Mouse (Mus musculus) C2C12 (cell line): ENCODE measurements around the gene Ufsp2. TPM values are rescaled to one million over a fixed set of nuclear protein-coding genes. Genes with fewer than 3 reads are reported as not detected.
A peak's percentile ranks its signal among the peaks of the same experiment; 100 is the strongest.

Experiments
- H3K27me3 ChIP-seq: one replicate; pipeline ENCODE4 v1.6.1; 2011; ENCODE audit not compliant: control insufficient read depth, insufficient read depth, insufficient read length
- H3K36me3 ChIP-seq: one replicate; pipeline ENCODE4 v1.6.1; 2011; ENCODE audit not compliant: control insufficient read depth, insufficient read depth
- H3K4me3 ChIP-seq: one replicate; pipeline ENCODE4 v1.5.1; 2011; ENCODE audit warnings: mild to moderate bottlenecking, control low read depth; ENCODE audit not compliant: poor library complexity, insufficient read depth, severe bottlenecking
- H3K79me2 ChIP-seq: one replicate; pipeline ENCODE4 v1.6.1; 2011; ENCODE audit not compliant: control insufficient read depth, insufficient read depth
- H3K79me3 ChIP-seq: one replicate; pipeline ENCODE4 v1.6.1; 2011; ENCODE audit warnings: low read depth, control low read depth
- H3ac ChIP-seq: one replicate; pipeline ENCODE3; 2011; ENCODE audit warnings: low read depth; ENCODE audit not compliant: control insufficient read depth, insufficient read length
- CEBPB ChIP-seq: IDR thresholded peaks from one replicate; pipeline ENCODE4 v1.6.1; 2011; ENCODE audit warnings: low read depth, mild to moderate bottlenecking, control low read depth, moderate library complexity
- CTCF ChIP-seq: IDR thresholded peaks from one replicate; pipeline ENCODE4 v1.5.1; 2011; ENCODE audit not compliant: control insufficient read depth, insufficient read depth, insufficient read length
- FOSL1 ChIP-seq: IDR thresholded peaks from one replicate; pipeline ENCODE4 v1.8.0; 2011; ENCODE audit warnings: mild to moderate bottlenecking, low read length; ENCODE audit not compliant: poor library complexity, insufficient read depth, severe bottlenecking
- MAX ChIP-seq: IDR thresholded peaks from one replicate; pipeline ENCODE4 v1.6.1; 2011; ENCODE audit warnings: mild to moderate bottlenecking, control low read depth
- MYOD1 ChIP-seq: IDR thresholded peaks from one replicate; pipeline ENCODE4 v1.6.1; 2011; ENCODE audit warnings: low read depth; ENCODE audit not compliant: control insufficient read depth, insufficient read length
- MYOG ChIP-seq: IDR thresholded peaks from one replicate; pipeline ENCODE4 v1.6.1; 2011; ENCODE audit not compliant: control insufficient read depth, insufficient read length; ENCODE audit errors: extremely low read depth
- USF1 ChIP-seq: IDR thresholded peaks from one replicate; pipeline ENCODE4 v1.6.1; 2011; ENCODE audit warnings: low read depth, mild to moderate bottlenecking, control low read depth, moderate library complexity
- polyA plus RNA-seq: library from polyadenylated mRNA; unstranded; fragments of >200 nt; fragmentation: generic; extraction: Trizol; gene quantifications from one replicate; pipeline ENCODE4 v1.2.1, GENCODE M21; 2012; ENCODE audit warnings: missing spikeins

The Ufsp2 gene
- polyA plus RNA-seq, 1 experiment = 19.1 TPM

GRCm38 (mm10) chr8:45995576-45995975 lies 20.2 kb downstream of the Ufsp2 start:
- Histone ChIP-seq H3K36me3 (peaks cover 56% of the 10 kb centered on the region), H3ac (no peak overlapping the region), H3K4me3 (no peak overlapping the region), H3K27me3 (no peaks in the 10 kb centered on the region), H3K79me3 (no peaks in the 10 kb centered on the region), H3K79me2 (no peaks in the 10 kb centered on the region)
- TF ChIP-seq MYOG (no peak), CTCF (no peak), USF1 (no peak), CEBPB (no peak), MYOD1 (no peak), FOSL1 (no peak), MAX (no peak)

GRCm38 (mm10) chr8:45998228-45998627 lies 22.9 kb downstream of the Ufsp2 start:
- TF ChIP-seq CEBPB (no peak), MAX (no peak), MYOD1 (no peak), CTCF (no peak), USF1 (no peak), FOSL1 (no peak), MYOG (no peak)
- no peak overlapping the region for H3K4me3 ChIP-seq
- peaks cover 38% of the 10 kb centered on the region for H3K36me3 ChIP-seq
- H3ac ChIP-seq = no peak overlapping the region
- H3K79me2 ChIP-seq = no peaks in the 10 kb centered on the region
- no peaks in the 10 kb centered on the region for H3K27me3 ChIP-seq
- H3K79me3 ChIP-seq = no peaks in the 10 kb centered on the region

GRCm38 (mm10) chr8:45999138-45999783 lies 23.9 kb downstream of the Ufsp2 start, which contains the start of gene Lrp2bp:
Lrp2bp (plus strand) TSS chr8:45999303.
- TF ChIP-seq MYOG (no peak), USF1 (no peak), FOSL1 (no peak), CTCF (no peak), MYOD1 (no peak)
- no peaks in the 10 kb centered on the region for H3K27me3 ChIP-seq

GRCm38 (mm10) chr8:45999784-46000705 lies 24.7 kb downstream of the Ufsp2 start:
- Histone ChIP-seq H3K36me3 (peaks cover 25% of the 10 kb centered on the region), H3K27me3 (no peaks in the 10 kb centered on the region)

More at GRCm38 (mm10) chr8:45999138-45999783, 23.9 kb downstream of the Ufsp2 start, which contains the start of gene Lrp2bp:
- H3K36me3 ChIP-seq = peaks cover 29% of the 10 kb centered on the region
- no peaks in the 10 kb centered on the region for H3K79me2 ChIP-seq
- no peaks in the 10 kb centered on the region for H3K79me3 ChIP-seq
- peak within 1 kb of the TSS; percentile 76 for H3ac ChIP-seq
- H3K4me3 ChIP-seq = peak within 1 kb of the TSS; percentile 34

GRCm38 (mm10) chr8:46005596-46005995 lies 30.3 kb downstream of the Ufsp2 start, which contains the start of gene Ankrd37:
Ankrd37 (minus strand) TSS chr8:46005707.
- Histone ChIP-seq H3K27me3 (no peaks in the 10 kb centered on the region), H3K79me3 (no peaks in the 10 kb centered on the region), H3K79me2 (no peaks in the 10 kb centered on the region), H3K36me3 (no peaks in the 10 kb centered on the region), H3K4me3 (no peak within 1 kb of the TSS), H3ac (no peak within 1 kb of the TSS)
- no peak for TF ChIP-seq MYOG
- TF ChIP-seq MAX = no peak
- no peak for TF ChIP-seq FOSL1
- no peak for TF ChIP-seq CEBPB
- no peak for TF ChIP-seq CTCF
- TF ChIP-seq MYOD1 = no peak
- TF ChIP-seq USF1 = no peak

More at GRCm38 (mm10) chr8:45999784-46000705, 24.7 kb downstream of the Ufsp2 start:
- Histone ChIP-seq H3K79me2 (no peaks in the 10 kb centered on the region), H3K79me3 (no peaks in the 10 kb centered on the region), H3ac (peak overlapping the region; percentile 76), H3K4me3 (peak overlapping the region; percentile 34)
- no peak for TF ChIP-seq USF1
- TF ChIP-seq CEBPB = no peak
- peak; percentile 83 for TF ChIP-seq MAX
- TF ChIP-seq MYOD1 = no peak
